Mouse (Mus musculus) neutrophil, adult 5-6 weeks (primary cell): ENCODE measurements around the gene Cyp26c1. TPM values are rescaled to one million over a fixed set of nuclear protein-coding genes. Genes with fewer than 3 reads are reported as not detected.

Experiments
- total RNA-seq: library from RNA; stranded (forward); fragments of 200-1000 nt; gene quantifications from 2 replicates; pipeline ENCODE4 v1.2.3, GENCODE M21; 2017

Cyp26c1 gene
- total RNA-seq, 1 experiment from 2014 or later: not detected

Other genes starting within 250 kb of the Cyp26c1 start
- 65.1 and 69.9 TPM in 2 replicates for gene Exoc6, start 135.2 kb upstream of the Cyp26c1 start, total RNA-seq
- gene Cyp26a1, start 12.2 kb downstream of the Cyp26c1 start, total RNA-seq: 0.25 TPM in 1 of 2 replicates, not detected in the other